Mouse (Mus musculus) ES-E14 (cell line): ENCODE measurements at regions not wholly inside any gene's neighbourhood (a gene's known extent, or its start where the extent isn't known, plus 50 kb on each side); places are given as distances from the start of the nearest gene placed in this dataset.
"Not testable (repeated sequence)": the region's sequence is repeated elsewhere in the genome, so short reads cannot be mapped to it uniquely, and the experiment has no call there.

Experiments
- DNase-seq: peaks from one replicate; pipeline ENCODE4 v3.0.0-alpha.2; 2013; ENCODE audit warnings: low read depth, low spot score
- H3K27ac ChIP-seq: 2 replicates; pipeline ENCODE4 v1.5.1; 2012; ENCODE audit warnings: low read depth, mild to moderate bottlenecking, low read length, moderate library complexity, mixed read lengths; ENCODE audit not compliant: poor library complexity, insufficient read depth, severe bottlenecking
- H3K36me3 ChIP-seq: 2 replicates; pipeline ENCODE4 v1.6.1; 2012; ENCODE audit warnings: mild to moderate bottlenecking, low read length, moderate library complexity, mixed read lengths; ENCODE audit not compliant: control insufficient read depth, poor library complexity, insufficient read depth, severe bottlenecking
- H3K4me1 ChIP-seq, 2 experiments: fragments of 150-350 bp in 1 of 2; sonication (generic) in 1 of 2; 2 replicates each; pipeline ENCODE4 v1.6.1; 2012; ENCODE audit warnings: low read length in 2 of 2, mild to moderate bottlenecking in 1 of 2, mixed read lengths in 1 of 2; ENCODE audit not compliant: control insufficient read depth in 2 of 2, insufficient read depth in 2 of 2, poor library complexity in 1 of 2
- H3K4me3 ChIP-seq, 2 experiments: fragments of 150-350 bp in 1 of 2; sonication (generic) in 1 of 2; 2 replicates each; pipeline ENCODE4 v1.5.1; 2012; ENCODE audit warnings: low read length in 2 of 2, low read depth in 1 of 2, mild to moderate bottlenecking in 1 of 2, mixed read lengths in 1 of 2; ENCODE audit not compliant: insufficient read depth in 1 of 2, poor library complexity in 1 of 2, severe bottlenecking in 1 of 2
- H3K9ac ChIP-seq: 2 replicates; pipeline ENCODE4 v1.6.1; 2012; ENCODE audit warnings: low read depth, mild to moderate bottlenecking, low read length, mixed read lengths; ENCODE audit not compliant: poor library complexity, insufficient read depth, severe bottlenecking
- H3K9me3 ChIP-seq: fragments of 150-350 bp; sonication (generic); 2 replicates; pipeline ENCODE4 v1.6.1; 2012; ENCODE audit warnings: low read depth, mild to moderate bottlenecking, low read length; ENCODE audit not compliant: control insufficient read depth, insufficient read depth
- CHD2 ChIP-seq: IDR thresholded peaks from 2 replicates; pipeline ENCODE4 v1.6.1; 2014; ENCODE audit warnings: mild to moderate bottlenecking, low read depth, low read length, inconsistent platforms
- HCFC1 ChIP-seq: IDR thresholded peaks from 2 replicates; pipeline ENCODE4 v1.6.1; 2012; ENCODE audit warnings: low read length, inconsistent platforms, borderline replicate concordance; ENCODE audit not compliant: insufficient read depth
- MAFK ChIP-seq: IDR thresholded peaks from 2 replicates; pipeline ENCODE4 v1.6.1; 2014; ENCODE audit warnings: mild to moderate bottlenecking, low read depth, low read length, inconsistent platforms; ENCODE audit not compliant: insufficient read depth
- ZNF384 ChIP-seq: IDR thresholded peaks from 2 replicates; pipeline ENCODE4 v1.6.1; 2012; ENCODE audit warnings: low read depth, low read length, inconsistent platforms
- in situ Hi-C, 2 experiments: fragments of 600-800 bp; cut with MboI; formaldehyde crosslinking; loops; one replicate each; pipeline ENCODE4 v1.15.1; 2025; ENCODE audit warnings: low sequenced_read_pairs in 2 of 2, inconsistent platforms in 1 of 2; ENCODE audit not compliant: unreplicated experiment in 2 of 2

GRCm38 (mm10) chr1:177877223-177877622, 80.9 kb upstream of the Adss start:
- not testable (repeated sequence) for H3K4me1 ChIP-seq, H3K4me3 ChIP-seq, H3K36me3 ChIP-seq, H3K9me3 ChIP-seq, H3K9ac ChIP-seq, DNase-seq, H3K27ac ChIP-seq
- in situ Hi-C loops = loop anchor here in 1 of 2 experiments (10.0 kb wide), 1 partner anchor 178 kb away; no protein-coding TSS in a partner anchor

GRCm38 (mm10) chr1:177901566-177901965, 81.7 kb upstream of the Catspere2 start:
- Histone ChIP-seq H3K9ac (no peak overlapping the region), H3K27ac (no peak overlapping the region), H3K9me3 (no peaks in the 10 kb centered on the region), H3K4me3 (no peak overlapping the region), H3K4me1 (no peaks in the 10 kb centered on the region), H3K36me3 (no peaks in the 10 kb centered on the region)
- TF ChIP-seq CHD2 (no peak), HCFC1 (no peak), MAFK (no peak), ZNF384 (no peak)
- DNase-seq = no peak
- in situ Hi-C loops = no loop called here

GRCm38 (mm10) chr1:177928391-177929010, 54.7 kb upstream of the Catspere2 start:
- H3K27ac ChIP-seq, H3K9ac ChIP-seq, H3K9me3 ChIP-seq, H3K36me3 ChIP-seq, in situ Hi-C loops, DNase-seq, H3K4me1 ChIP-seq: not testable (repeated sequence)
- H3K4me3 ChIP-seq = peak overlapping the region; percentile 34 to 46; a peak in 3 of 4 replicates
